Mouse (Mus musculus): ENCODE data around the gene Abca13. TPM values are rescaled to one million over a fixed set of nuclear protein-coding genes. Genes with fewer than 3 reads are reported as not detected.

Abca13 gene
- total RNA-seq, 2 experiments from 2014 or later: 0.02 TPM; not detected in 1

DNA sequence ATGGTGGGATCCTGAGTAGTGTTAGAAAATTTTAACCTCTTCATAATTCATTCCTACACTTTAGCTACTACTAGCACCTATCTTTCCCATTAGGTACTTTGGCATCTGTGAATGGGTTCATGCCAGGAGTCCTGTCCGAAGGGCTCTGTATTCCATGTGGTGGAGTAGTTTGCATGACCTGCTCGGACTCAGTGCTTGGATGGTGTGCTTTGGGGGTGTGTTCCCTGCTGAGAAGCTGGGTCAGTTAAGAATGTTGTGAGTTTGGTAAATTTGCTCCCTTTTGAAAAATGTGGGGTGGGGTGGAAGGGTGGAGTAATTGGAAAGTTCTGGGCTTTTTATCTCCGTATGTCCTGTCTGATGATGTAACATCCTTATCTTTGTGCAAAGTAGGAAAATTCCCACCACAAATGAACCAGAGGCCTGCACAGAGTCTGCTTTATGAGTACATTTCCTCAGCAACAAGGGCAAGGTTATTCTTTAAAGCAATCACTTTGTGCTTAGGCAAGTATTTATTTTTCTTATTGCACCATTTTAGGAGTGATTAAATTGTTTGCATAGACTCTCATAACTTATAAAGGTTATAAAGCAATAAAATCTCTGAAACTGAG, 475.0 kb downstream of the Abca13 start:
- DNase-seq (ENCODE audit: low spot score): no peak

DNA sequence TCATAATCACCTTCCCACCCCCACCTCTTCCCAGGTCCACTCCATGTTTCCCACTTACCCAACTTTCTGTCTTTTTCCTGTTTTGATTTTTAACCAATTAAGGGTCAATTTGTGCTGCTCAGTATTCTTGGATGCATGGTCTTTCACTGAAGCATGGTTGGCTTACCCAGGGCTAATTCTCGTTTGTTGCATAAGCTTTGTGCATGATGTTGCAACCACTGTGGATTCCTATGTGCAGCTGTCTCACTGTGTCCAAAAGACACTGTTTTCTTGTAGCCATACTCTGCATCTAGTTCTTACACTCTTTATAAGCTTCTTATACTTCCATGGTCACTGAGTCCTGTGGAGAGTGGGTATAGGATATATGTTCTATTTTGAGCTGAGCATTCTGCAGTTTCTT, 477.7 kb downstream of the Abca13 start:
- DNase-seq (ENCODE audit: low spot score): no peak

DNA sequence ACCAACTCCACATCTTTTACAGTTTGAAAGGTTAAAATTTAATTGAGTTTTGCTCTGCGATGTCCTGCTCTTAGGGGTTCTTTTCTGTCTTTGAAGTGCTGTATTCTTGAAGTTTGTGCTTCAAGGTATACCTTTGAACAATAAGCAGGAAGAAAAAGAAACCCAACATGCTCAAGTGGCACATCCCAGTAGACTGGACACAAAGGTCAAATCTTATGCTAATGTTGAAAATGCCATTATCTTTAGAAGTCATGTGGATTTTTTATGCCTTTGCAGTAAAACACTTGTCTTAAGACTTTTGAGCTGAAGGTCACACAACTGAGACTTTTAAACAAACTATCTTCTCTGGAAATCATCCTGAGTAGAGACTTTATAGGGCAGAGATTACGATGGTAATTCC, 493.2 kb downstream of the Abca13 start:
- DNase-seq (ENCODE audit: low spot score): no peak

DNA sequence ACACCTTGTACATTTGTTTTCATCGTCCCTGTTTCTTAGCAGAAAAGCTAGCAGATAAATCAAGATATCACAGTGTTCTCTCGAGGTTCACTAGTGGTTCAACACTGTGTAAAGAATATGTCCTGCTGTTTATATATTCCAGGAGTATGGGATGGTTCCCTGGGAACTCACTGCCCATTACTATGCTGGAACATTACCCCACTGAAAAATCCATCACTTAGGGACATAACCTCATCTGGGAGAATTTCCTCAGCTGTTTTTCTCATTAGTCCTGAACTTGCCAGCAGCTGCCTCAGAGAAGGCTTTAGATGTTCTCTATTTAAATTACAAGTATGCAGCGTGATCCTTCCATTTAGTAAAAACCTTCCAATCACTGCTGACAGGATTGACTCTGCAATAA, 513.4 kb downstream of the Abca13 start:
- no peak for DNase-seq (ENCODE audit: low spot score)

DNA sequence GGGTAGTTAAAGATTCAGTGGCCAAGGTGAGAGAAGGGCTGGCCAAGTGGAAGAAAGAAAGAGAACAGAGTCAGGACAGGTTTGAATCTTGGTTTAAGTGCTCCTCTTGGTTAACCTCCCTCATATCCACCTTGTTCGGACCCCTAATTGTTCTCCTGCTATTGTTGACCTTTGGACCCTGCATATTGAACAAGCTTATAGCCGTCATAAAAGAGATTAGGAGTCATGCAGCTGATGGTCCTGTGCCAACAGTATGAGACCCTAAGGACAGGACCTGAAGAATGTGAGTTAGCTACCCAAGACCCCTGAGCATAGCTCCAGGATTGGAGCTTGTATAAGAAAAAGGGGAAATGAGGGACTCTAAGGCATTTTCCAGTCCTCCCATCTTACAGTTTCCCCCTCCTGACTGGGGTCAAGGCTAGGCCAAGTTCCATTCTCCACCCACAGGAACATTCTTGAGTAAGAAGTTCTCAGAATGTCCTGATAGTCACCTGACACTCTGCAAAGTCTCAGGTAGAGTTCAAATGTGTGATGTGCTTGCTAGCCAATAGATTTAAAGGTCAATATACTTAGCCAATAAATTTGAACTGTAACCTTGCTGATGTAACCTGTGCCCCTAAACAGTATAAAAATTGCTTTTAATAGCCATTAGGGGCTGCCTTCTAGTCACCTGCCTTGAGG, 536.2 kb downstream of the Abca13 start:
- no peak for DNase-seq (ENCODE audit: low spot score)

DNA sequence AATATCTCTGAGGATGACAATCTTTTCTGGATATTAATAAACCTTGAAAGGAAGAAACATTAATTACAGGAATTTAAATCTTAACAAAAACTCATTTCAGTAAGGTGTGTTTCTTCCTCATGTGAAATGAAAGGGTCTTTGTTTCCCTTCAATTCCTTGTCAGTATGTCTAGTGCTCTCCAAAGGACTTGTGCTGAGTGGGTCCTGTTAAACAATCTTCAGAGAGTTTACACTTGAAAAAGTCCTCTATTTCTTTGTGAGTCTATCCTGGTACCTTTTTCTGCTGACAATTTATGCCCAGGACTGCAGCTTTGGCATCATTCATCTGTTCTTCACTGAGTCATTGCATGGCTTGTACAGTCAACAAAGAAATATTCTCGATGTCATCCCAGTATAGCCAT, 539.6 kb downstream of the Abca13 start:
- no peak for DNase-seq (ENCODE audit: low spot score)

Other genes starting within 250 kb of the Abca13 start
- gene Pkd1l1, start 218.7 kb upstream of the Abca13 start, total RNA-seq (2021): not detected
- gene Hus1, start 180.8 kb upstream of the Abca13 start, total RNA-seq (2021): 1 to 10 TPM; 8.3 TPM
- gene Gm11992, start 143.3 kb upstream of the Abca13 start, total RNA-seq (2021): not detected
- gene Sun3, start 143.0 kb upstream of the Abca13 start, total RNA-seq (2021): not detected
- gene Upp1, start 73.8 kb upstream of the Abca13 start, total RNA-seq (2021): under 1 TPM in 1 of 2 experiments, not detected in 1; 0.26 TPM